Mouse (Mus musculus) hematopoietic stem cell, adult 5-6 weeks (primary cell): ENCODE measurements around the gene Tgfbrap1. TPM values are rescaled to one million over a fixed set of nuclear protein-coding genes. Genes with fewer than 3 reads are reported as not detected.
A peak's percentile ranks its signal among the peaks of the same experiment; 100 is the strongest.
"Not testable (repeated sequence)": the region's sequence is repeated elsewhere in the genome, so short reads cannot be mapped to it uniquely, and the experiment has no call there.

ENCODE experiments used
- ATAC-seq, 2 experiments: fragments of 125-278 bp in 1 of 2; replicated peaks in 1 of 2; 2 replicates each; pipeline ENCODE4 v1.8.0; 2016 to 2017; ENCODE audit warnings: inconsistent platforms in 2 of 2, mild to moderate bottlenecking in 2 of 2, moderate number of reproducible peaks in 2 of 2, low read depth in 1 of 2, moderate TSS enrichment in 1 of 2; ENCODE audit not compliant: low FRiP score in 2 of 2, poor library complexity in 2 of 2, severe bottlenecking in 2 of 2, insufficient read depth in 1 of 2, low TSS enrichment in 1 of 2
- total RNA-seq: library from RNA; stranded (forward); fragments of 172-1452, 232-1000 nt; gene quantifications from 2 replicates; pipeline ENCODE4 v1.2.3, GENCODE M21; 2017

The Tgfbrap1 gene
- total RNA-seq, 1 experiment from 2014 or later = 12.7 TPM

- no peak for ATAC-seq
These were observed 31.9 kb downstream of the Tgfbrap1 start for GRCm38 (mm10) chr1:43066573-43066972.

- ATAC-seq = peak; percentile 73 to 83
These were observed 32.7 kb downstream of the Tgfbrap1 start for GRCm38 (mm10) chr1:43065615-43066310.

- no peak for ATAC-seq
These were observed 46.5 kb downstream of the Tgfbrap1 start for GRCm38 (mm10) chr1:43051903-43052302.

- ATAC-seq = no peak
These were observed 50.6 kb downstream of the Tgfbrap1 start for GRCm38 (mm10) chr1:43047811-43048210.

- ATAC-seq = no peak
These were observed 51.4 kb downstream of the Tgfbrap1 start for GRCm38 (mm10) chr1:43046990-43047389.

- ATAC-seq = no peak
These were observed 53.0 kb downstream of the Tgfbrap1 start for GRCm38 (mm10) chr1:43045204-43045982.

- no peak for ATAC-seq
These were observed 56.2 kb downstream of the Tgfbrap1 start for GRCm38 (mm10) chr1:43042271-43042670.

GRCm38 (mm10) chr1:43036014-43036413 lies 62.4 kb downstream of the Tgfbrap1 start:
- no peak for ATAC-seq

- not testable (repeated sequence) for ATAC-seq
These were observed 83.2 kb downstream of the Tgfbrap1 start for GRCm38 (mm10) chr1:43015153-43015685.

- ATAC-seq = no peak
These were observed 88.0 kb downstream of the Tgfbrap1 start for GRCm38 (mm10) chr1:43010461-43010860.

- ATAC-seq = no peak
These were observed 91.9 kb downstream of the Tgfbrap1 start for GRCm38 (mm10) chr1:43006524-43006923.

GRCm38 (mm10) chr1:43006051-43006514 lies 92.4 kb downstream of the Tgfbrap1 start:
- ATAC-seq = no peak

Other genes starting within 250 kb of the Tgfbrap1 start
- 84.4 and 93.0 TPM in 2 replicates for gene Mrps9, start 247.4 kb downstream of the Tgfbrap1 start, total RNA-seq
- gene Gpr45, start 145.8 kb downstream of the Tgfbrap1 start, total RNA-seq = 3.4 and 10.0 TPM in 2 replicates
- gene AI597479, start 73 bp upstream of the Tgfbrap1 start, total RNA-seq = 24.2 and 27.1 TPM in 2 replicates
- 2.3 TPM in 1 of 2 replicates, not detected in the other for gene Fhl2, start 98.3 kb upstream of the Tgfbrap1 start, total RNA-seq